Mouse (Mus musculus): ENCODE measurements at regions not wholly inside any gene's neighbourhood (a gene's known extent, or its start where the extent isn't known, plus 50 kb on each side); places are given as distances from the start of the nearest gene placed in this dataset.

DNA sequence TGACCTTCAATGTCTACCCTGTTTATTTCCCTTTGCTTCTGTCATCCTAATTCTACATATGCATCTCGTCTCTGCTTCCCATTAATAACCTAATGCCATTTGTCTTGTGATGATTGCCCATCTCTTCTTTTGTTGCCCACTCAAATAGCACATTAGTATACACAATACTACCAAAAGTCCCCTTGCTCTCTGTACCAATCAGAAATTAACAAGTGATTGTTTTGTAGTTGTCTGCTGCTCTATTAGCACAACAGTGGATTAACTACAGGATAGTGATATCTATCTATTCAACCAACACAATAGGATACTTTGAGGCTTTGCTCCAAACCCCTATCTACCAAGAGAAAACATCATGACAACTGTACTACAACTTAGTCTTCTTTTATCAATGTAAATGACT lies 70.4 kb downstream of the Etaa1 start:
- no peak overlapping the region for H3K27ac ChIP-seq (replicated peaks in 1 of 2; ENCODE audit: control insufficient read depth in 1 of 2, insufficient read depth in 1 of 2, low read depth in 2 of 2, low read length in 2 of 2)
- no peak overlapping the region for H3K4me2 ChIP-seq (ENCODE audit: low read length)
- peaks cover 7% of the 10 kb centered on the region; the same call in 1 of the 2 replicates for H3K9me3 ChIP-seq (ENCODE audit: control insufficient read depth, low read length)
- H3K4me3 ChIP-seq (ENCODE audit: control insufficient read depth in 1 of 2, insufficient read depth in 1 of 2, low read depth in 1 of 2, low read length in 2 of 2), result no peak overlapping the region
- ATAC-seq (ENCODE audit: insufficient number of reproducible peaks, insufficient read depth, low FRiP score, low read depth), result no peak
- no peaks in the 10 kb centered on the region for H3K27me3 ChIP-seq (ENCODE audit: control insufficient read depth, insufficient read depth, low read length)
- no peaks in the 10 kb centered on the region for H3K36me3 ChIP-seq (ENCODE audit: control insufficient read depth, insufficient read depth, low read length)
- no peaks in the 10 kb centered on the region for H3K4me1 ChIP-seq (ENCODE audit: control insufficient read depth in 2 of 2, insufficient read depth in 2 of 2, low read length in 2 of 2)
- H3K9ac ChIP-seq (ENCODE audit: low read length), result no peak overlapping the region
- WGBS, result 60% methylated on average over 1 of the region's 1 CpGs

All from heart, embryonic 14.5 days (tissue).